Mouse (Mus musculus): ENCODE results near the gene Npas3.

DNA sequence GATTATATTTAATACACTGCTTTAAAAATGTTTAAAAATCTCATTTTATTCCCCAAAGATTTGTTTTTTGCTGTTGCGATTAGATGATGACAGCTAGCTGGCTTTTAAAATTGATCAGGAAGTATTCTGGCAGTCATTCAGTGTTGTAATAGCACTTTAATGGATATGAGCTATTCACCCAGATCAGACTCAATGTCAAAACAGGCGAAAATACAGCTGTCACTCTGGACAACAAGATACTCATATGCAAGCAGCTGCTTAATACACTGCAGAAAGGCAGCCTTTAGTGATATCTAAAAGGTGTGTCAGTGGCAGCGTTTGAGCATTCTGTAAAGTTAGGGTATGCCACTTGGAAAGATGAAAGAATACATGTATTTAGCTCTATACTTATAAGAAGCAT is 83.3 kb downstream of the Npas3 start:
- no peak for TF ChIP-seq POLR2A (IDR thresholded peaks at IDR 0.05; ENCODE audit: insufficient read depth, low read length)
- no peak for TF ChIP-seq CTCF (IDR thresholded peaks at IDR 0.05; ENCODE audit: low read depth, low read length)

Data from ES-Bruce4 (cell line).